Mouse (Mus musculus) limb, embryonic 14.5 days (tissue): ENCODE measurements around the gene Tax1bp1. TPM values are rescaled to one million over a fixed set of nuclear protein-coding genes. Genes with fewer than 3 reads are reported as not detected.
"Not testable (repeated sequence)": the region's sequence is repeated elsewhere in the genome, so short reads cannot be mapped to it uniquely, and the experiment has no call there.

ENCODE experiments used
- ATAC-seq: fragments of 200-750 bp; cut with Nextera tagmentation; 2 replicates; pipeline ENCODE4 v1.8.0; 2017; ENCODE audit warnings: low read depth, moderate number of reproducible peaks, moderate TSS enrichment; ENCODE audit not compliant: low FRiP score
- DNase-seq: peaks from one replicate; pipeline ENCODE4 v3.0.0-alpha.2; 2015; ENCODE audit warnings: low spot score
- H3K27ac ChIP-seq: fragments of 300-500 bp; sonication (generic); replicated peaks from 2 replicates; pipeline ENCODE4 v1.5.1; 2014; ENCODE audit warnings: low read depth, mild to moderate bottlenecking, low read length, moderate library complexity, mixed read lengths
- H3K27me3 ChIP-seq: fragments of 300-500 bp; sonication (generic); 2 replicates; pipeline ENCODE4 v1.6.1; 2014; ENCODE audit warnings: low read length, mixed read lengths; ENCODE audit not compliant: control insufficient read depth, insufficient read depth
- H3K36me3 ChIP-seq: fragments of 300-500 bp; sonication (generic); 2 replicates; pipeline ENCODE4 v1.6.1; 2014; ENCODE audit warnings: mild to moderate bottlenecking, low read length, moderate library complexity, mixed read lengths; ENCODE audit not compliant: control insufficient read depth, insufficient read depth
- H3K4me1 ChIP-seq: fragments of 300-500 bp; sonication (generic); 2 replicates; pipeline ENCODE4 v1.6.1; 2014; ENCODE audit warnings: antibody characterized with exemption, low read length, mixed read lengths; ENCODE audit not compliant: control insufficient read depth, insufficient read depth
- H3K4me2 ChIP-seq: fragments of 300-500 bp; sonication (generic); replicated peaks from 2 replicates; pipeline ENCODE4 v1.6.1; 2014; ENCODE audit warnings: low read depth, mild to moderate bottlenecking, low read length, moderate library complexity; ENCODE audit not compliant: severe bottlenecking
- H3K4me3 ChIP-seq: fragments of 300-500 bp; sonication (generic); replicated peaks from 2 replicates; pipeline ENCODE4 v1.5.1; 2014; ENCODE audit warnings: low read length
- H3K9ac ChIP-seq: fragments of 300-500 bp; sonication (generic); 2 replicates; pipeline ENCODE4 v1.6.1; 2014; ENCODE audit warnings: mild to moderate bottlenecking, low read depth, low read length, moderate library complexity; ENCODE audit not compliant: severe bottlenecking
- H3K9me3 ChIP-seq: fragments of 300-500 bp; sonication (generic); 2 replicates; pipeline ENCODE4 v1.6.1; 2016; ENCODE audit warnings: low read length; ENCODE audit not compliant: control insufficient read depth
- POLR2A ChIP-seq: fragments of 200-500 bp; IDR thresholded peaks from 2 replicates; pipeline ENCODE4 v1.8.0; 2012; ENCODE audit warnings: inconsistent platforms, mild to moderate bottlenecking, moderate library complexity, borderline replicate concordance; ENCODE audit not compliant: insufficient read depth, insufficient read length; ENCODE audit errors: extremely low read depth
- WGBS: fragments of 180-500 bp; shearing (Covaris S2); extraction: QIAGEN DNeasy Blood & Tissue Kit; methylation state at CpG from one replicate; pipeline ENCODE4 v1.1.7; 2014; 5-methylcytosine and 5-hydroxymethylcytosine counted together
- polyA plus RNA-seq, 2 experiments: library from polyadenylated mRNA; depleted of rRNA in 1 of 2; stranded (reverse) in 1 of 2; unstranded in 1 of 2; fragments of >200 nt; fragmentation: Nextera tagmentation in 1 of 2; extraction: Ambion mirVana in 1 of 2; gene quantifications; 2 replicates each; pipeline versions ENCODE4 v1.2.1 to v1.2.3; 2012 to 2014

Gene Tax1bp1
- polyA plus RNA-seq (2012; rRNA removed) (39.6 and 53.9 TPM in 2 replicates), polyA plus RNA-seq (2014; fragmentation: Nextera tagmentation; extraction: Ambion mirVana) (137 and 140 TPM in 2 replicates)

- H3K27ac ChIP-seq = peak within 1 kb of the TSS; percentile 93
- 4% methylated on average over 37 of the region's 38 CpGs for WGBS
- peak within 1 kb of the TSS; percentile 93 for H3K9ac ChIP-seq
- no peaks in the 10 kb centered on the region for H3K9me3 ChIP-seq
- H3K4me2 ChIP-seq = peak within 1 kb of the TSS; percentile 64
- ATAC-seq (peak; percentile 97), DNase-seq (peak; percentile 89)
- H3K36me3 ChIP-seq = no peaks in the 10 kb centered on the region
- H3K4me3 ChIP-seq = peak within 1 kb of the TSS; percentile 100
- no peaks in the 10 kb centered on the region for H3K27me3 ChIP-seq
- peaks cover 4% of the 10 kb centered on the region for H3K4me1 ChIP-seq
- peak; percentile 78; the same call in 1 of the 2 replicates for TF ChIP-seq POLR2A
Observed at GRCm38 (mm10) chr6:52713104-52713896, at the start of gene Tax1bp1. Tax1bp1 (plus strand) TSS chr6:52713729.

GRCm38 (mm10) chr6:52667641-52668040 is 45.9 kb upstream of the Tax1bp1 start:
- Histone ChIP-seq H3K9ac (no peak overlapping the region), H3K4me2 (no peak overlapping the region), H3K9me3 (no peaks in the 10 kb centered on the region), H3K27ac (no peak overlapping the region), H3K36me3 (no peaks in the 10 kb centered on the region), H3K4me3 (no peak overlapping the region), H3K4me1 (peaks cover 15% of the 10 kb centered on the region), H3K27me3 (no peaks in the 10 kb centered on the region)
- TF ChIP-seq POLR2A = no peak
- no peak for ATAC-seq
- WGBS = 31% methylated on average over 3 of the region's 3 CpGs
- DNase-seq = peak; percentile 25

GRCm38 (mm10) chr6:52669878-52670277 is 43.7 kb upstream of the Tax1bp1 start:
- 31% methylated on average over 2 of the region's 2 CpGs for WGBS
- H3K4me1 ChIP-seq = peaks cover 14% of the 10 kb centered on the region
- not testable (repeated sequence) for H3K9ac ChIP-seq, DNase-seq, H3K4me3 ChIP-seq, H3K36me3 ChIP-seq, ATAC-seq, H3K9me3 ChIP-seq, H3K27me3 ChIP-seq, H3K27ac ChIP-seq, H3K4me2 ChIP-seq

- Histone ChIP-seq H3K4me3 (no peak overlapping the region), H3K4me1 (peaks cover 15% of the 10 kb centered on the region), H3K9ac (no peak overlapping the region), H3K9me3 (no peaks in the 10 kb centered on the region), H3K27me3 (no peaks in the 10 kb centered on the region), H3K4me2 (no peak overlapping the region), H3K27ac (no peak overlapping the region), H3K36me3 (no peaks in the 10 kb centered on the region)
- DNase-seq = no peak
- no peak for ATAC-seq
- TF ChIP-seq POLR2A = no peak
- 66% methylated on average over 8 of the region's 8 CpGs for WGBS
Observed at GRCm38 (mm10) chr6:52671791-52672190, 41.7 kb upstream of the Tax1bp1 start.

- 26% methylated on average over 2 of the region's 2 CpGs for WGBS
- H3K9me3 ChIP-seq = no peaks in the 10 kb centered on the region
- peaks cover 15% of the 10 kb centered on the region for H3K4me1 ChIP-seq
- no peak for DNase-seq
- no peak overlapping the region for H3K4me3 ChIP-seq
- no peak overlapping the region for H3K9ac ChIP-seq
- no peak overlapping the region for H3K4me2 ChIP-seq
- H3K36me3 ChIP-seq = no peaks in the 10 kb centered on the region
- no peak for ATAC-seq
- no peak for TF ChIP-seq POLR2A
- no peaks in the 10 kb centered on the region for H3K27me3 ChIP-seq
- no peak overlapping the region for H3K27ac ChIP-seq
Observed at GRCm38 (mm10) chr6:52672539-52672938, 41.0 kb upstream of the Tax1bp1 start.

GRCm38 (mm10) chr6:52673706-52674105 is 39.8 kb upstream of the Tax1bp1 start:
- DNase-seq (peak; percentile 65), ATAC-seq (no peak)
- Histone ChIP-seq H3K4me3 (no peak overlapping the region), H3K27ac (no peak overlapping the region), H3K9me3 (no peaks in the 10 kb centered on the region), H3K4me2 (no peak overlapping the region), H3K9ac (no peak overlapping the region), H3K4me1 (peaks cover 15% of the 10 kb centered on the region), H3K36me3 (no peaks in the 10 kb centered on the region), H3K27me3 (no peaks in the 10 kb centered on the region)
- WGBS = 52% methylated on average over 7 of the region's 7 CpGs
- TF ChIP-seq POLR2A = no peak
